ENCODE assay signal across 17 mouse cellular contexts in the genomic region with DNA sequence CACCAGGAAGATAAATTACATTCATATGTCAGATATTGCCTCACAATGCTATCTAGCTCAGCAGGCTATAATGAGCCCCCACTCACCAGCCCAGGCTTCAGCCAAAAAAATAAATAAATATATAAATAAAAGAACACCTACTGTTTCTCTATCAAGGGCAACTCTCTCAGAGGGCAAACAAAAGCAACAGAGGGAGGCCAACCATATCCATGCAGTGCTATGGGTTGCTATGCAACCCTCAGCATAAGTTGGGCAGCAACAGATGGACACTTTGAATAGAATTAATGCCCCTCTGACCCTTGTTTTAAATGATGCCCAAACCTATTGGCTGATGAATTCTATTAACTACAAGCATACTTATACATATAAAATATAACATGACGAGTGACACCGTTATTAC.
DNase-seq lines count a peak whose midpoint lies in the region; ATAC-seq and TF ChIP-seq lines count a peak whose summit lies in the region.
"Had no signal": no experiment of that assay in that cellular context is flagged by ENCODE, and none has a peak within 500 bp of the region (broad histone marks: within the 10 kb centered on the region; RNA-seq: fewer than 3 reads in every experiment).

No protein-coding gene starts in this region.

- peak; percentile 53 for DNase-seq in brain, embryonic 14.5 days (ENCODE audit: low read depth)
- peak; percentile 16 for DNase-seq in embryo, embryonic 10 days (ENCODE audit: low spot score)
- DNase-seq in hindbrain, embryonic 10.5 days (ENCODE audit: low spot score): peak; percentile 29
- DNase-seq in urinary bladder, postnatal 25 days (ENCODE audit: low spot score): no peak
- DNase-seq in spleen, postnatal 10 days (ENCODE audit: low spot score in 2 of 2): no peak
- DNase-seq: adrenal gland, adult 8-10 months; cerebellum, adult 8-10 months; heart, adult 18-20 months; right cerebral cortex, postnatal 25 days; thymus, postnatal 4 days had no signal

- H3K27me3 ChIP-seq in hindbrain, embryonic 10.5 days (ENCODE audit: insufficient read depth, poor library complexity, severe bottlenecking): no peaks in the 10 kb centered on the region
- no peaks in the 10 kb centered on the region for H3K27me3 ChIP-seq in midbrain, embryonic 13.5 days
- no peaks in the 10 kb centered on the region for H3K27me3 ChIP-seq in intestine, postnatal 0 days (replicated peaks; ENCODE audit: control insufficient read depth, insufficient read depth, low read length)
- H3K27me3 ChIP-seq: heart, embryonic 15.5 days; limb, embryonic 13.5 days had no signal

- WGBS in hindbrain, embryonic 10.5 days: 63% methylated on average over 2 of the region's 2 CpGs
- WGBS in midbrain, embryonic 13.5 days: 43% methylated on average over 2 of the region's 2 CpGs
- WGBS in intestine, postnatal 0 days: 96% methylated on average over 2 of the region's 2 CpGs

- no peak for TF ChIP-seq POLR2A in brain, embryonic 14.5 days (IDR thresholded peaks at IDR 0.05; ENCODE audit: borderline replicate concordance, extremely low read depth, insufficient read depth, insufficient read length, poor library complexity, severe bottlenecking)

- no peaks in the 10 kb centered on the region for H3K9me3 ChIP-seq in hindbrain, embryonic 10.5 days
- H3K9me3 ChIP-seq in midbrain, embryonic 13.5 days: no peaks in the 10 kb centered on the region
- no peaks in the 10 kb centered on the region for H3K9me3 ChIP-seq in intestine, postnatal 0 days (ENCODE audit: control insufficient read depth)
- H3K9me3 ChIP-seq: heart, embryonic 15.5 days; limb, embryonic 13.5 days had no signal

- peak; percentile 75 for ATAC-seq in midbrain, embryonic 13.5 days
- no peak for ATAC-seq in intestine, postnatal 0 days
- ATAC-seq: CD4-positive, CD25-positive, alpha-beta regulatory T cell, adult 4 months; inflammation-experienced regulatory T-cells, adult 6 months had no signal

- H3K9ac ChIP-seq in midbrain, embryonic 13.5 days (replicated peaks): no peak overlapping the region
- H3K9ac ChIP-seq in intestine, postnatal 0 days (ENCODE audit: low read depth, low read length): no peak overlapping the region
- H3K9ac ChIP-seq: heart, embryonic 15.5 days; limb, embryonic 13.5 days had no signal

- H3K27ac ChIP-seq in hindbrain, embryonic 10.5 days: no peak overlapping the region
- H3K27ac ChIP-seq in midbrain, embryonic 13.5 days: no peak overlapping the region
- no peak overlapping the region for H3K27ac ChIP-seq in intestine, postnatal 0 days (ENCODE audit: low read depth, low read length)
- H3K27ac ChIP-seq: heart, embryonic 15.5 days; layer of hippocampus, adult 2 months; limb, embryonic 13.5 days had no signal

- H3K36me3 ChIP-seq in hindbrain, embryonic 10.5 days: no peaks in the 10 kb centered on the region
- no peaks in the 10 kb centered on the region for H3K36me3 ChIP-seq in midbrain, embryonic 13.5 days
- no peaks in the 10 kb centered on the region for H3K36me3 ChIP-seq in intestine, postnatal 0 days (ENCODE audit: control insufficient read depth, insufficient read depth)
- H3K36me3 ChIP-seq: heart, embryonic 15.5 days; limb, embryonic 13.5 days had no signal

- peaks cover 15% of the 10 kb centered on the region for H3K4me1 ChIP-seq in hindbrain, embryonic 10.5 days (replicated peaks)
- peaks cover 6% of the 10 kb centered on the region; the same call in 1 of the 2 replicates for H3K4me1 ChIP-seq in midbrain, embryonic 13.5 days (replicated peaks)
- H3K4me1 ChIP-seq in intestine, postnatal 0 days (replicated peaks; ENCODE audit: control insufficient read depth, insufficient read depth, low read length): no peaks in the 10 kb centered on the region
- H3K4me1 ChIP-seq: heart, embryonic 15.5 days; limb, embryonic 13.5 days had no signal

- no peak for TF ChIP-seq CTCF in brain, embryonic 14.5 days (IDR thresholded peaks at IDR 0.05; ENCODE audit: borderline replicate concordance, extremely low read depth, insufficient read depth, insufficient read length)
- no peak for TF ChIP-seq CTCF in intestine, postnatal 0 days (IDR thresholded peaks at IDR 0.05; ENCODE audit: low read depth)

- H3K4me2 ChIP-seq in midbrain, embryonic 13.5 days (replicated peaks): no peak overlapping the region
- H3K4me2 ChIP-seq in intestine, postnatal 0 days (replicated peaks; ENCODE audit: low read depth): no peak overlapping the region
- H3K4me2 ChIP-seq: heart, embryonic 15.5 days; limb, embryonic 13.5 days had no signal

- H3K4me3 ChIP-seq in hindbrain, embryonic 10.5 days: no peak overlapping the region
- H3K4me3 ChIP-seq in midbrain, embryonic 13.5 days (replicated peaks): no peak overlapping the region
- H3K4me3 ChIP-seq in intestine, postnatal 0 days (ENCODE audit: low read depth, low read length): no peak overlapping the region
- H3K4me3 ChIP-seq: heart, embryonic 15.5 days; layer of hippocampus, adult 2 months; limb, embryonic 13.5 days had no signal

Comparison
In these comparisons a context has a peak if more than half of its experiments do, and no peak if none do; other contexts are left out.
1. DNase-seq: peak in brain, embryonic 14.5 days (single experiment), embryo, embryonic 10 days (single experiment) and hindbrain, embryonic 10.5 days (single experiment); none in urinary bladder, postnatal 25 days (single experiment) and spleen, postnatal 10 days (0 of 2).